In the genomic region with DNA sequence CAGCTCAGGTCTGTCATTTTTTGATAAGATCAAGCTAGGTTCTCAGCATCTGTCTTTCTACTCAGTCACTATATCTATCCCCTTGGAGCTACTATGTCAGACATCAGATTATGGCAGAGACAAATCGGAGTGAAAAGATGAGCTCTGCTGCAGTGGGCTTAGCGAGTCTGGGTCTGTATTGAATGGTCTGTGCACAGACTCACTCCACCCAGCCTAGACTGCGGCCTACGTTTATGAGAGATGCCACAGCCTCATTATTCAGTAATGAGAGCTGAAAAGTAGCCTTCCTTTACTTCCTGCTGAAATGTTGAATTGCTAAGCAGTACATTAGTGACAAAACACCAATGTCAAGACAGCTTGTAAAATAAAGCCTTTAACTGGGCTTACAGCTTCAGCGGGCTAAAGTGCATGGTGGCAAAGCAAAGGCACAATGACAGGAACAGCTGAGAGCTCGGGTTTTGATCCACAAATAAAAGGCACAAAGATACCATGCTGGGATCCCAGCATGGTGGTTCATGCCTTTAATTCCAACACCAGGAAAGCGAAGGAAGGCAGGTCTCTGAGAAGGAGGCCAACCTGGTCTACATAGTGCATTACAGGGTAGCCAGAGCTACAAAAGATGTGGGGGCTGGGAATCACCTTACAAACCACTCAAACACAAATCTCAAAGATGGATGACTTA, we compare ENCODE assay signal across 21 mouse cellular contexts.
"Had no signal": no experiment of that assay in that cellular context is flagged by ENCODE, and none has a peak within 500 bp of the region (broad histone marks: within the 10 kb centered on the region; RNA-seq: fewer than 3 reads in every experiment).

No protein-coding gene starts in this region.

- DNase-seq: kidney, adult 2 months; kidney, postnatal 25 days; layer of hippocampus, adult 9-11 months; liver; lung, adult 2 months; lung, postnatal 14 days; retina, postnatal 1 day; right cerebral cortex, postnatal 25 days; spleen, adult 18-20 months; thymus, postnatal 25 days had no signal

- H3K9me3 ChIP-seq: limb, embryonic 10.5 days; limb, embryonic 13.5 days; liver, embryonic 12.5 days; liver, embryonic 15.5 days; midbrain, embryonic 15.5 days; neural tube, embryonic 13.5 days; stomach, embryonic 15.5 days had no signal

- H3K36me3 ChIP-seq: limb, embryonic 10.5 days; limb, embryonic 13.5 days; liver, embryonic 12.5 days; liver, embryonic 15.5 days; midbrain, embryonic 15.5 days; neural tube, embryonic 13.5 days; stomach, embryonic 15.5 days had no signal

- ATAC-seq: liver, embryonic 12.5 days; midbrain, embryonic 15.5 days had no signal

- H3K27ac ChIP-seq: kidney, postnatal 0 days; layer of hippocampus, adult 2 months; limb, embryonic 10.5 days; limb, embryonic 13.5 days; liver, embryonic 12.5 days; liver, embryonic 15.5 days; macrophage; midbrain, embryonic 15.5 days; neural tube, embryonic 13.5 days; stomach, embryonic 15.5 days had no signal

- H3K4me2 ChIP-seq: limb, embryonic 13.5 days; liver, embryonic 12.5 days; liver, embryonic 15.5 days; midbrain, embryonic 15.5 days; neural tube, embryonic 13.5 days; stomach, embryonic 15.5 days had no signal

- H3K27me3 ChIP-seq: limb, embryonic 13.5 days; liver, embryonic 12.5 days; liver, embryonic 15.5 days; midbrain, embryonic 15.5 days; stomach, embryonic 15.5 days had no signal

- H3K4me1 ChIP-seq: limb, embryonic 13.5 days; liver, embryonic 15.5 days; midbrain, embryonic 15.5 days; neural tube, embryonic 13.5 days; stomach, embryonic 15.5 days had no signal

- H3K9ac ChIP-seq: limb, embryonic 13.5 days; liver, embryonic 12.5 days; liver, embryonic 15.5 days; midbrain, embryonic 15.5 days; neural tube, embryonic 13.5 days; stomach, embryonic 15.5 days had no signal

- H3K4me3 ChIP-seq: layer of hippocampus, adult 2 months; limb, embryonic 10.5 days; limb, embryonic 13.5 days; liver, embryonic 12.5 days; liver, embryonic 15.5 days; midbrain, embryonic 15.5 days; myocyte; neural tube, embryonic 13.5 days; stomach, embryonic 15.5 days had no signal
